Mouse (Mus musculus) liver, adult 2 months (tissue): ENCODE results near the gene Cnp. TPM values are rescaled to one million over a fixed set of nuclear protein-coding genes. Genes with fewer than 3 reads are reported as not detected.
A peak's percentile ranks its signal among the peaks of the same experiment; 100 is the strongest.

Experiments
- DNase-seq: peaks from one replicate; pipeline ENCODE4 v3.0.0-alpha.2; 2011; ENCODE audit warnings: low read depth, low spot score; ENCODE audit errors: extremely low read depth
- H3K27ac ChIP-seq: fragments of 200-500 bp; replicated peaks from 2 replicates; pipeline ENCODE4 v1.5.1; 2012; ENCODE audit warnings: low read depth, mild to moderate bottlenecking, control low read depth, inconsistent platforms, low read length; ENCODE audit not compliant: insufficient read depth
- H3K27me3 ChIP-seq: fragments of 200-500 bp; 2 replicates; pipeline ENCODE4 v1.6.1; 2012; ENCODE audit warnings: mild to moderate bottlenecking, moderate library complexity, low read length, inconsistent platforms; ENCODE audit not compliant: control insufficient read depth, insufficient read depth
- H3K36me3 ChIP-seq: fragments of 200-500 bp; 2 replicates; pipeline ENCODE4 v1.6.1; 2012; ENCODE audit warnings: low read length, inconsistent platforms; ENCODE audit not compliant: control insufficient read depth, insufficient read depth
- H3K4me1 ChIP-seq: fragments of 200-500 bp; 2 replicates; pipeline ENCODE4 v1.6.1; 2011; ENCODE audit warnings: low read length; ENCODE audit not compliant: control insufficient read depth, insufficient read depth
- H3K4me3 ChIP-seq: fragments of 200-500 bp; 2 replicates; pipeline ENCODE4 v1.5.1; 2011; ENCODE audit warnings: low read depth, mild to moderate bottlenecking, control low read depth, low read length, moderate library complexity; ENCODE audit not compliant: insufficient read depth
- H3K79me2 ChIP-seq: fragments of 200-500 bp; 2 replicates; pipeline ENCODE4 v1.6.1; 2012; ENCODE audit warnings: inconsistent platforms, mild to moderate bottlenecking, low read length, moderate library complexity; ENCODE audit not compliant: control insufficient read depth, insufficient read depth
- H3K9ac ChIP-seq: fragments of 200-500 bp; 2 replicates; pipeline ENCODE4 v1.6.1; 2012; ENCODE audit warnings: low read depth, mild to moderate bottlenecking, control low read depth, inconsistent platforms, low read length
- CTCF ChIP-seq: fragments of 200-500 bp; IDR thresholded peaks from 2 replicates; pipeline ENCODE4 v1.5.1; 2011; ENCODE audit warnings: low read depth, low read length, control low read depth
- POLR2A ChIP-seq: fragments of 200-500 bp; IDR thresholded peaks from 2 replicates; pipeline ENCODE4 v1.6.1; 2011; ENCODE audit warnings: low read length, control low read depth; ENCODE audit not compliant: insufficient read depth; ENCODE audit errors: extremely low read depth
- WGBS: fragments of 180-500 bp; shearing (Covaris S2); methylation state at CpG from one replicate; pipeline ENCODE4 v1.1.7; 2018; 5-methylcytosine and 5-hydroxymethylcytosine counted together
- polyA plus RNA-seq: library from polyadenylated mRNA; depleted of rRNA; stranded (reverse); fragments of >200 nt; gene quantifications from 2 replicates; pipeline ENCODE4 v1.2.3, GENCODE M21; 2012
- total RNA-seq: library from RNA; depleted of rRNA; stranded (reverse); fragments of >200 nt; gene quantifications from 2 replicates; pipeline ENCODE4 v1.2.3, GENCODE M21; 2014

Cnp gene
- total and polyA plus RNA-seq, 2 experiments = 11.6 to 17.3 TPM

DNA sequence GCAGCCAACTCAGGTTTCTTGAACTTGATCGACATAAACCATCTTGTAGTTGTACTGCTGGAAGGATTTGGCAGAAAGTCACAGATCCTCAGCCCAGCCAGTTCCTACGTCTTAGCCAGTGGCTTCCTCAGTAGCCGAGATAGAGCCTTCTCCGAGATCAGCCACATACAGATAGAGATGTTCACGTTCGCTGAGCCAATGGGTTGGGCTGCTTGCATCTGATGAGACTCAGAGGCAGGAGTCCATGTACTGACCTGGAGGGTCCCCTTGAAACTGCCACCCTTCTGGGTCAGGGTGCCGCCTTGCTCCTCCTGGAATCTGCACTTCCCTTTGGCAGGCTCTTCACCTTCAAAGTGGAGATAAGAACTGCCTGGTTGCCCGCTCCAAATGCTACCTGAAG, 25.2 kb upstream of the Cnp start:
- no peak for TF ChIP-seq CTCF
- TF ChIP-seq POLR2A = no peak
- no peak overlapping the region for H3K27ac ChIP-seq
- DNase-seq = no peak
- H3K4me1 ChIP-seq = peaks cover 14% of the 10 kb centered on the region
- no peak overlapping the region for H3K4me3 ChIP-seq
- 89% methylated on average over 8 of the region's 8 CpGs for WGBS
- no peaks in the 10 kb centered on the region for H3K27me3 ChIP-seq
- H3K9ac ChIP-seq = no peak overlapping the region
- no peaks in the 10 kb centered on the region for H3K79me2 ChIP-seq
- no peaks in the 10 kb centered on the region for H3K36me3 ChIP-seq

- H3K4me1 ChIP-seq = peaks cover 11% of the 10 kb centered on the region
- H3K4me3 ChIP-seq = no peak overlapping the region
- 72% methylated on average over 6 of the region's 6 CpGs for WGBS
- no peak for DNase-seq
- no peak overlapping the region for H3K9ac ChIP-seq
- no peak overlapping the region for H3K27ac ChIP-seq
- H3K27me3 ChIP-seq = no peaks in the 10 kb centered on the region
- TF ChIP-seq POLR2A (no peak), CTCF (no peak)
- H3K36me3 ChIP-seq = no peaks in the 10 kb centered on the region
- H3K79me2 ChIP-seq = no peaks in the 10 kb centered on the region
Measured at GRCm38 (mm10) chr11:100550101-100550500, 24.6 kb upstream of the Cnp start.

- TF ChIP-seq POLR2A (no peak), CTCF (no peak)
- no peaks in the 10 kb centered on the region for H3K36me3 ChIP-seq
- H3K4me1 ChIP-seq = peaks cover 7% of the 10 kb centered on the region
- WGBS = 37% methylated on average over 4 of the region's 4 CpGs
- no peaks in the 10 kb centered on the region for H3K79me2 ChIP-seq
- DNase-seq = peak; percentile 90
- no peak overlapping the region for H3K4me3 ChIP-seq
- H3K9ac ChIP-seq = no peak overlapping the region
- no peak overlapping the region for H3K27ac ChIP-seq
- no peaks in the 10 kb centered on the region for H3K27me3 ChIP-seq
Measured at GRCm38 (mm10) chr11:100552842-100553241, 21.9 kb upstream of the Cnp start.

DNA sequence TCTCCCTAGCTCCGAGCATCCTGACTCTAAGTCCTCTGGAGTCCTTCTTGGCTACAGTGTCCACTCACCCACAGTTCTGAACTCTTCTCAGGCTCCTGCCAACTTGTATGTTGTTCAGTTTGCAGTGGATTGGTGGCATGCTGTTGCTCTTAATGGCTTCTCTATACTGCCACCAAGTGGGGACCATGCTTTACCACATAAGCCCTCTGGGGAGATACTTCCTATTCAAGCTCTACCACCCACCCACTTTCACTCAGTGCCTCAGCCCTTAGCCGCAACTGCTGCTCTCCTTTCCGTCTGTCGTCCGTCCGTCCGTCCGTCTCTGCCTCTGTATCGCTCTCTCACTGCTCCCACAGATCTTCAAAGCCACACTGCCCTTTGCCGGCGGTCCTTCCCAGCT, 19.1 kb upstream of the Cnp start:
- 25% methylated on average over 11 of the region's 11 CpGs for whole genome bisulfite sequencing
- peaks cover 7% of the 10 kb centered on the region for H3K4me1 ChIP-seq
- no peak overlapping the region for H3K27ac ChIP-seq
- H3K79me2 ChIP-seq = no peaks in the 10 kb centered on the region
- H3K9ac ChIP-seq = peak overlapping the region; percentile 35
- no peaks in the 10 kb centered on the region for H3K36me3 ChIP-seq
- no peaks in the 10 kb centered on the region for H3K27me3 ChIP-seq
- no peak overlapping the region for H3K4me3 ChIP-seq
- TF ChIP-seq CTCF (peak; percentile 52), POLR2A (no peak)
- DNase-seq = peak; percentile 79

DNA sequence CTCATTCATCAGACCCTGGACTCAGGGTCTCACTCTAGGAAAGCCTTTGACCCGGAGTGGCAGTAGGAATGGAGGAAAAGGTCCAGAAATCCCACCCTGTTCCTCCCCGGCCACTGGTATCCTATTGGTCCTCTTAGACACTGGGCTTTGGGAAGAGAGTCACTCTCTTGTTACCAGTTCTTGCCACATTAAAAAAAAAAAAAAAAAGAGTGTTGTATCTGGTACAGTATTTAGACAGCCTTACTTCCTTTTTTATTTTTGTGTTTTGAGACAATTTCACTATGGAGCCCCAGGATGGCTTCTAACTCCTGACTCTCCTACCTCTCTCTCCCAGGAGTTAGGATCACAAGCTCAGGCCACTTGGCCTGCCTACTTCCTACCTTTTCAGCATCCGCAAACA, 17.1 kb upstream of the Cnp start:
- 91% methylated on average over 3 of the region's 3 CpGs for WGBS
- no peaks in the 10 kb centered on the region for H3K27me3 ChIP-seq
- H3K4me1 ChIP-seq = peaks cover 4% of the 10 kb centered on the region
- TF ChIP-seq POLR2A (no peak), CTCF (no peak)
- H3K27ac ChIP-seq = no peak overlapping the region
- H3K36me3 ChIP-seq = no peaks in the 10 kb centered on the region
- H3K4me3 ChIP-seq = no peak overlapping the region
- no peaks in the 10 kb centered on the region for H3K79me2 ChIP-seq
- no peak overlapping the region for H3K9ac ChIP-seq
- DNase-seq = no peak

GRCm38 (mm10) chr11:100559476-100559875, 15.2 kb upstream of the Cnp start:
- H3K36me3 ChIP-seq = no peaks in the 10 kb centered on the region
- H3K79me2 ChIP-seq = no peaks in the 10 kb centered on the region
- TF ChIP-seq CTCF (no peak), POLR2A (no peak)
- DNase-seq = no peak
- 66% methylated on average over 7 of the region's 7 CpGs for WGBS
- no peak overlapping the region for H3K27ac ChIP-seq
- no peak overlapping the region for H3K9ac ChIP-seq
- H3K27me3 ChIP-seq = no peaks in the 10 kb centered on the region
- H3K4me3 ChIP-seq = no peak overlapping the region
- peaks cover 2% of the 10 kb centered on the region; the same call in 1 of the 2 replicates for H3K4me1 ChIP-seq
